Mouse (Mus musculus): Measurements from ENCODE around the gene Dusp3. TPM values are rescaled to one million over a fixed set of nuclear protein-coding genes. Genes with fewer than 3 reads are reported as not detected.
A peak's percentile ranks its signal among the peaks of the same experiment; 100 is the strongest.

The Dusp3 gene
- polyA plus RNA-seq, 1 experiment from 2014 or later = 78.2 TPM

DNA sequence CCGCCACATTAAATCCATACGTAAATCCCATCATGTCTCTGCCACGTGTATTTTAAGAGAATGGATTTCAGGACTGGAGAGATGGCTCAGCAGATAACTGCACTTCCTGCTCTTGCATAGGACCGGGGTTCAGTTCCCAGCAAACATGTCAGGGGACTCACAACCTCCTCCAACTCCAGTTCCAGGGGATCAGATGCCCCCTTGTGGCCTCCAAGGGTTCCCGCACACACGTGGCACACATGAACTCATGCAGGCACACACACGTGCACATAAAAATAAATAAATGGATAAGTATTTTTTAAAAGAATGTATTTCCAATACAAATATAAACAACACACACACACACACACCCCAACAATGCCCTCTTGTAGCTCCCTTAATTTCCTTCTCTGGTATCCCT lies 9.9 kb downstream of the Dusp3 start:
- ATAC-seq (no peak), DNase-seq (ENCODE audit: low spot score) (no peak)
- no peaks in the 10 kb centered on the region for H3K27me3 ChIP-seq (replicated peaks; ENCODE audit: insufficient read depth, low read length)
- H3K9me3 ChIP-seq (ENCODE audit: low read length) = no peaks in the 10 kb centered on the region
- no peak overlapping the region for H3K4me2 ChIP-seq (replicated peaks; ENCODE audit: low read depth, low read length)
- WGBS = 91% methylated on average over 7 of the region's 7 CpGs
- TF ChIP-seq EP300 (IDR thresholded peaks at IDR 0.05) (no peak), CTCF (IDR thresholded peaks at IDR 0.05) (peak; percentile 24; the same call in 1 of the 2 replicates)
- H3K9ac ChIP-seq (replicated peaks; ENCODE audit: low read depth) = no peak overlapping the region
- no peak overlapping the region for H3K27ac ChIP-seq (ENCODE audit: low read length)
- H3K4me3 ChIP-seq (ENCODE audit: low read depth, low read length) = no peak overlapping the region
- no peaks in the 10 kb centered on the region for H3K4me1 ChIP-seq (ENCODE audit: insufficient read depth, low read depth, low read length)
- peaks cover 18% of the 10 kb centered on the region for H3K36me3 ChIP-seq (ENCODE audit: insufficient read depth, low read length)

DNA sequence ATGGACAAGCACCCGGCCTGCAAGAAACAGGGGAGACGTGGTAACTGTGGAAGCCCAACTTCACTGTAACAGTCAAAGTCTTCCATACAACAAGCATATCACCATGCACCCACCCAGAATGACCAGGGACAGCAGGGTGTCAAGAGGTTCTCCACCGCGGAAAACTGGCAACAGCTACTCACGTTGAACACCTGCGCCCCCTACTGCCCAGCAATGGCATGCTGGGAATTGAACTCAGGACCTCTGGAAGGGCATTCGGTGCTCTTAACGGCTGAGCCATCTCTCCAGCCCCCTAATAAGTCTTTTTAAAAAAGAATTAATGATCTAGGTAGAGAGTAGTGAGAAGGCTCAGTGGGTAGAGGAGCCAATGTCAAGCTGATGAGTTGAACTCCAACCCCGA lies 11.9 kb downstream of the Dusp3 start:
- no peak for ATAC-seq
- Histone ChIP-seq H3K4me1 (ENCODE audit: insufficient read depth, low read depth, low read length) (no peaks in the 10 kb centered on the region), H3K27me3 (replicated peaks; ENCODE audit: insufficient read depth, low read length) (no peaks in the 10 kb centered on the region), H3K4me3 (ENCODE audit: low read depth, low read length) (no peak overlapping the region), H3K27ac (ENCODE audit: low read length) (no peak overlapping the region), H3K9ac (replicated peaks; ENCODE audit: low read depth) (no peak overlapping the region), H3K36me3 (ENCODE audit: insufficient read depth, low read length) (peaks cover 11% of the 10 kb centered on the region), H3K4me2 (replicated peaks; ENCODE audit: low read depth, low read length) (no peak overlapping the region), H3K9me3 (ENCODE audit: low read length) (no peaks in the 10 kb centered on the region)
- DNase-seq (ENCODE audit: low spot score) = no peak
- 58% methylated on average over 9 of the region's 9 CpGs for WGBS
- no peak for TF ChIP-seq EP300 (IDR thresholded peaks at IDR 0.05)
- TF ChIP-seq CTCF (IDR thresholded peaks at IDR 0.05) = peak; percentile 63

DNA sequence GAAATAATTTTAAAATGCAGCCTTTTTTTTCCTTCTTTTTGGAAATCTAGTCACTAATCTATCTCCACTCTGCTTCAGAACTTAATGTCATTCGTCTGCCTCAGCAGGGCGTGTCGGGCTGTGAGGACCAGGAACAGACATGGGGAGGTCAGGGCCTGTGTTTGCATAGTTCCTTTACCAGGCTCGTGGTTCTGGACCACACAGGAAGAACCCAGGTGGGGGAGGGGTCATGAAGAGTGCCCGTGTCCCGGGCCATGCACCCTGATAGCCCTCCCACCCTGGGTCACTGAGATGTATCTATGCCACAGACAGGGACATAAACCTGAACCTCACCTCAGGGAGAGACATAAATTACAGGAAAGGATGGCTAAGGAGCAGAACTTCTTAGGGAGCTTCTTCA lies 12.6 kb downstream of the Dusp3 start:
- H3K9ac ChIP-seq (replicated peaks; ENCODE audit: low read depth) = no peak overlapping the region
- no peak overlapping the region for H3K27ac ChIP-seq (ENCODE audit: low read length)
- H3K36me3 ChIP-seq (ENCODE audit: insufficient read depth, low read length) = peaks cover 11% of the 10 kb centered on the region
- H3K4me2 ChIP-seq (replicated peaks; ENCODE audit: low read depth, low read length) = no peak overlapping the region
- no peaks in the 10 kb centered on the region for H3K27me3 ChIP-seq (replicated peaks; ENCODE audit: insufficient read depth, low read length)
- WGBS = 46% methylated on average over 6 of the region's 6 CpGs
- no peak overlapping the region for H3K4me3 ChIP-seq (ENCODE audit: low read depth, low read length)
- no peaks in the 10 kb centered on the region for H3K9me3 ChIP-seq (ENCODE audit: low read length)
- H3K4me1 ChIP-seq (ENCODE audit: insufficient read depth, low read depth, low read length) = no peaks in the 10 kb centered on the region
- no peak for ATAC-seq
- DNase-seq (ENCODE audit: low spot score) = no peak
- TF ChIP-seq EP300 (IDR thresholded peaks at IDR 0.05) (no peak), CTCF (IDR thresholded peaks at IDR 0.05) (no peak)

DNA sequence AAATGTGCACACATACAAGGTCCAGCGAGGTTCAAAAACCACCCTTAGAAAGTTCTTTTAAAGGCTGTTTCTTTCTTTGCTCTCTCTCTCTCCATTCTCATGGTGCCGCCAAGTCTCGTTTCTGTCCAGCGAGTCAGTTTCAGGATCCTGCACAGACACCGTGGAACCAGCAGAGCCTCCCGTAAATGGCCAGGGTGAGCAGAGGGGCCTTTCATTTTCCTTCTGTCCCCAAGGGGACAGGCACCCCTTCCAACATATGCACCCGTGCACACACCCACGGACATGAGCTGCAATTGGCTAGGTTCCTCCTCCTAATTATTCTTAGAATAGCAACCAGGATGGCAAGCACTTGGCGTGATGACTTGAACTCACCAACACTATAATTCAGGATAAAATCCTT lies 13.3 kb downstream of the Dusp3 start:
- H3K27me3 ChIP-seq (replicated peaks; ENCODE audit: insufficient read depth, low read length) = no peaks in the 10 kb centered on the region; the same call in 1 of the 2 replicates
- 73% methylated on average over 9 of the region's 9 CpGs for WGBS
- no peak overlapping the region for H3K9ac ChIP-seq (replicated peaks; ENCODE audit: low read depth)
- DNase-seq (ENCODE audit: low spot score) (no peak), ATAC-seq (no peak)
- H3K9me3 ChIP-seq (ENCODE audit: low read length) = no peaks in the 10 kb centered on the region
- H3K4me2 ChIP-seq (replicated peaks; ENCODE audit: low read depth, low read length) = no peak overlapping the region
- no peak overlapping the region for H3K4me3 ChIP-seq (ENCODE audit: low read depth, low read length)
- no peak overlapping the region for H3K27ac ChIP-seq (ENCODE audit: low read length)
- H3K36me3 ChIP-seq (ENCODE audit: insufficient read depth, low read length) = peaks cover 11% of the 10 kb centered on the region
- H3K4me1 ChIP-seq (ENCODE audit: insufficient read depth, low read depth, low read length) = no peaks in the 10 kb centered on the region
- no peak for TF ChIP-seq EP300 (IDR thresholded peaks at IDR 0.05)
- TF ChIP-seq CTCF (IDR thresholded peaks at IDR 0.05) = no peak

DNA sequence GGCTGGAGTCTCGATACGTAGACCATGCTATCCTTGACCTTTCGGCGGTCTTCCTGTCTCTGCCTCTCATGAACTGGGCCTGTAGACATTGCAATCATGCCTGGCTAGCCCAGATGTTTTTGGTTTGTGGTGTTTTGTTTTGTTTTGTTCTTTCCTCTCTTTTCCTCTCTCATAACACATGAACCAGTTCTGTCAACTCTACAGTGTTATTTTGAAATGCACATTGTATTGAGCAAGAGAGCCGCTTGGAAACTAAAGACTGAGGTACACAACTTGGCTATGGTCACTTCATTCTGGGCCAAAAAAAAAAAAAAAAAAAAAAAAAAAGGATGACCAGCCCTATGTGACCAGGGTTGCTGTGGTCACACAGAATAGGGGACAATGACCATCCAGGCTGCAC lies 14.2 kb downstream of the Dusp3 start:
- peaks cover 11% of the 10 kb centered on the region for H3K36me3 ChIP-seq (ENCODE audit: insufficient read depth, low read length)
- no peak overlapping the region for H3K4me2 ChIP-seq (replicated peaks; ENCODE audit: low read depth, low read length)
- WGBS = 72% methylated on average over 5 of the region's 5 CpGs
- H3K9ac ChIP-seq (replicated peaks; ENCODE audit: low read depth) = no peak overlapping the region
- DNase-seq (ENCODE audit: low spot score) (peak; percentile 58), ATAC-seq (0 out of 2 replicates have a peak, but pooled peaks have one; percentile 8)
- 0 out of 2 replicates have a peak overlapping the region, but pooled peaks have one; percentile 9 for H3K27ac ChIP-seq (ENCODE audit: low read length)
- TF ChIP-seq EP300 (IDR thresholded peaks at IDR 0.05) (no peak), CTCF (IDR thresholded peaks at IDR 0.05) (no peak)
- no peaks in the 10 kb centered on the region for H3K9me3 ChIP-seq (ENCODE audit: low read length)
- H3K4me1 ChIP-seq (ENCODE audit: insufficient read depth, low read depth, low read length) = no peaks in the 10 kb centered on the region
- H3K27me3 ChIP-seq (replicated peaks; ENCODE audit: insufficient read depth, low read length) = peaks cover 3% of the 10 kb centered on the region; the same call in 1 of the 2 replicates
- H3K4me3 ChIP-seq (ENCODE audit: low read depth, low read length) = no peak overlapping the region

DNA sequence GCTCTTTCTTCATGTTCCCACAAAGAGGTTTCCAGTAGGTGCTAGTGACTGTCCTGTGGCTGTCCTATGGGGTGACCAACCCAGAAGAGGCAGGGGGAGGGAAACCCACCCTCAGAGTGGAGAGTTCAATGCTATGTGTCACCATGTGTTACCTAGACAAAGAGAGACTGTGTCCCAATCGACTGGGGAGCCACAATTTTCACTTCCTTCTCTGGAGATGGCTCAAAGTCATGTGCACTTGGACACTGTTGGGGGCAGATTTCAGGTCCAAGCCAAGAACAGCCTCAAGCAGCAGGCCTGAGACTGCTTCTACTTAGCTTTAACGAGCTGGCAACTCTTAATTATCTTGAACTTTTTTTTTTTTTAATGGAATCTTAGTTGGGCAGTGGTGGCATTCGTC lies 14.7 kb downstream of the Dusp3 start:
- 71% methylated on average over 3 of the region's 3 CpGs for WGBS
- H3K36me3 ChIP-seq (ENCODE audit: insufficient read depth, low read length) = peaks cover 11% of the 10 kb centered on the region
- TF ChIP-seq CTCF (IDR thresholded peaks at IDR 0.05) (no peak), EP300 (IDR thresholded peaks at IDR 0.05) (no peak)
- no peak overlapping the region for H3K4me2 ChIP-seq (replicated peaks; ENCODE audit: low read depth, low read length)
- H3K4me3 ChIP-seq (ENCODE audit: low read depth, low read length) = no peak overlapping the region
- no peaks in the 10 kb centered on the region for H3K4me1 ChIP-seq (ENCODE audit: insufficient read depth, low read depth, low read length)
- H3K9me3 ChIP-seq (ENCODE audit: low read length) = no peaks in the 10 kb centered on the region
- DNase-seq (ENCODE audit: low spot score) = peak; percentile 45
- 0 out of 2 replicates have a peak overlapping the region, but pooled peaks have one; percentile 9 for H3K27ac ChIP-seq (ENCODE audit: low read length)
- no peak for ATAC-seq
- H3K9ac ChIP-seq (replicated peaks; ENCODE audit: low read depth) = no peak overlapping the region
- peaks cover 6% of the 10 kb centered on the region; the same call in 1 of the 2 replicates for H3K27me3 ChIP-seq (replicated peaks; ENCODE audit: insufficient read depth, low read length)

DNA sequence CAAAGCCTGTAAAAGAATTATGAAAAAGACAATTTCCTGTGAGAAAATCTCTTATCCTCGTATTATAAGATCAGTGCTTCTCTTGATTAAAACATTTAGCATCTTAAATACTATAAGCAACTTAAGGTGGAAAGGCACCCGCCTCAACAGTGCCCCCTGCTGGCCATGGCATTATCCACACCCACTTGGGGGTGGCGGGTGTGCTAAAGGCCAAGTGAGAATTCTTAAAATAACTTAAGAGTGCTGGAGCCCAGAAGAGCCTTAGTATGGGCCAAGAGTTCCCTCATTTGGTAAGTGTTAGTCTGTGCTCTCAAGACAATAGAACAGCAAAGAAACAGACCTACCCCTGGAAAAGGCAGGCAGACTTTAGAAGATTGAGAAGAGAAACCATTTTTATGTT lies 15.4 kb downstream of the Dusp3 start:
- ATAC-seq (peak; percentile 53), DNase-seq (ENCODE audit: low spot score) (peak; percentile 85)
- Histone ChIP-seq H3K36me3 (ENCODE audit: insufficient read depth, low read length) (peaks cover 11% of the 10 kb centered on the region), H3K9ac (replicated peaks; ENCODE audit: low read depth) (no peak overlapping the region), H3K27ac (ENCODE audit: low read length) (no peak overlapping the region), H3K4me1 (ENCODE audit: insufficient read depth, low read depth, low read length) (no peaks in the 10 kb centered on the region), H3K9me3 (ENCODE audit: low read length) (no peaks in the 10 kb centered on the region), H3K27me3 (replicated peaks; ENCODE audit: insufficient read depth, low read length) (peaks cover 6% of the 10 kb centered on the region), H3K4me2 (replicated peaks; ENCODE audit: low read depth, low read length) (no peak overlapping the region), H3K4me3 (ENCODE audit: low read depth, low read length) (no peak overlapping the region)
- peak; percentile 80 for TF ChIP-seq CTCF (IDR thresholded peaks at IDR 0.05)
- 0 out of 2 replicates have a peak, but pooled peaks have one; percentile 20 for TF ChIP-seq EP300 (IDR thresholded peaks at IDR 0.05)
- 35% methylated on average over 3 of the region's 3 CpGs for WGBS
